Comparison of ENCODE assay signal across 7 mouse cellular contexts in the genomic region with DNA sequence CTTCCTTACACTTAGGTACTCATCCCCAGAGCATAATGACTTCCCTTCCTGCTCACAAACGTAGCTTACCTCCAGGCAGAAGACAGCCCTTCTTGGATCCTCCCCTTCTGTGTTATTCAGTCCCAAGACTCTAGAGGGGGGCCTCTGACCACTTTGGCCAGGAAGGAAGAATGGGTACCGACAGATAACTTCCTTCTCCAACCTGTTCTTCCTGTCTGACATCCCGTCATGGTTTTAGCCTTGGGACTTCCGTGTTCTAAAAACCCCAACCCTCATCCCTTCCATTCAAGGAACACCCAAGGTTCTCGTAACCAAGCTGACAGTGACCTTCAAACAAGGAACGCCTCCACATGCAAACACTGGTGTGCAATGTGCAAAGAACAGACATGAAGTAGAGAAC. TPM values are rescaled to one million over a fixed set of nuclear protein-coding genes. Genes with fewer than 3 reads are reported as not detected.
DNase-seq lines count a peak whose midpoint lies in the region; ATAC-seq and TF ChIP-seq lines count a peak whose summit lies in the region.

TSS of gene Nlrx1 (minus strand) at position 168 of the 400 bp plus-strand sequence.

- peaks cover 24% of the 10 kb centered on the region for H3K27me3 ChIP-seq in E14TG2a.4 (ENCODE audit: insufficient read depth, low read length)
- H3K27me3 ChIP-seq in forebrain, embryonic 12.5 days: peaks cover 4% of the 10 kb centered on the region; the same call in 1 of the 2 replicates
- H3K27me3 ChIP-seq in liver, embryonic 13.5 days: no peaks in the 10 kb centered on the region; the same call in 1 of the 2 replicates

- H3K4me1 ChIP-seq in E14TG2a.4 (replicated peaks; ENCODE audit: low read depth, low read length): peaks cover 27% of the 10 kb centered on the region
- H3K4me1 ChIP-seq in forebrain, embryonic 12.5 days: peaks cover 27% of the 10 kb centered on the region
- peaks cover 25% of the 10 kb centered on the region for H3K4me1 ChIP-seq in liver, embryonic 13.5 days (replicated peaks)

- peak within 1 kb of the TSS; percentile 68 for H3K4me2 ChIP-seq in forebrain, embryonic 12.5 days
- H3K4me2 ChIP-seq in liver, embryonic 13.5 days: peak within 1 kb of the TSS; percentile 95

- ATAC-seq in activated CD4-positive, CD25-positive, alpha-beta regulatory T cell, adult 4 months: peak; percentile 12
- no peak for ATAC-seq in forebrain, embryonic 12.5 days (ENCODE audit: low FRiP score)
- peak; percentile 67 for ATAC-seq in liver, embryonic 13.5 days (ENCODE audit: low read depth)
- ATAC-seq in neutrophil, adult 5-6 weeks (ENCODE audit: extremely low read depth, insufficient number of reproducible peaks, low FRiP score, poor library complexity, severe bottlenecking): peak; percentile 25; the same call in 1 of the 2 replicates

- H3K4me3 ChIP-seq in E14TG2a.4 (replicated peaks; ENCODE audit: low read length): peak within 1 kb of the TSS; percentile 82
- peak within 1 kb of the TSS; percentile 44 for H3K4me3 ChIP-seq in forebrain, embryonic 12.5 days (replicated peaks)
- peak within 1 kb of the TSS; percentile 70 for H3K4me3 ChIP-seq in liver, embryonic 13.5 days (replicated peaks)

- peak within 1 kb of the TSS; percentile 70 for H3K9ac ChIP-seq in forebrain, embryonic 12.5 days
- H3K9ac ChIP-seq in liver, embryonic 13.5 days: peak within 1 kb of the TSS; percentile 89

- peak within 1 kb of the TSS; percentile 66 for H3K27ac ChIP-seq in forebrain, embryonic 12.5 days
- H3K27ac ChIP-seq in liver, embryonic 13.5 days: peak within 1 kb of the TSS; percentile 88

- DNase-seq in heart, postnatal 36 days: no peak
- no peak for DNase-seq in liver, embryonic 13.5 days
- DNase-seq in right cerebral cortex, postnatal 36 days (ENCODE audit: low spot score in 2 of 2): no peak

- H3K9me3 ChIP-seq in E14TG2a.4 (ENCODE audit: low read length): 0 out of 2 replicates have a peak, but pooled peaks cover 4% of the 10 kb centered on the region
- H3K9me3 ChIP-seq in forebrain, embryonic 12.5 days: peaks cover 4% of the 10 kb centered on the region; the same call in 1 of the 2 replicates
- peaks cover 4% of the 10 kb centered on the region; the same call in 1 of the 2 replicates for H3K9me3 ChIP-seq in liver, embryonic 13.5 days (replicated peaks)

- intact Hi-C loops in heart, postnatal 36 days (cut with DNase I): loop anchor here (2.0 kb wide), 1 partner anchor 30 kb away; no protein-coding TSS in a partner anchor

- WGBS in forebrain, embryonic 12.5 days: 86% methylated on average over 6 of the region's 6 CpGs
- 17% methylated on average over 6 of the region's 6 CpGs for WGBS in liver, embryonic 13.5 days (ENCODE audit: insufficient replicate concordance)

- TF ChIP-seq CTCF in E14TG2a.4 (conservative IDR thresholded peaks at IDR 0.05; ENCODE audit: low read length): no peak

- H3K36me3 ChIP-seq in E14TG2a.4 (ENCODE audit: insufficient read depth, low read length): no peaks in the 10 kb centered on the region
- no peaks in the 10 kb centered on the region for H3K36me3 ChIP-seq in forebrain, embryonic 12.5 days (replicated peaks)
- peaks cover 4% of the 10 kb centered on the region for H3K36me3 ChIP-seq in liver, embryonic 13.5 days

RNA-seq across cellular contexts. Expression of gene Nlrx1, which starts in this region (rescaled TPM):
- 1 to 10 TPM; 2.8 to 6.0 TPM for polyA plus RNA-seq in activated CD4-positive, CD25-positive, alpha-beta regulatory T cell, adult 4 months (2017; shearing (Covaris generic))
- 4.6 and 5.2 TPM in 2 replicates for polyA plus RNA-seq in forebrain, embryonic 12.5 days (2016; fragmentation: Nextera tagmentation; extraction: Ambion mirVana)
- 10 to 100 TPM; 19.6 to 24.5 TPM for total RNA-seq in heart, postnatal 36 days (2021)
- 3.2 and 3.8 TPM in 2 replicates for polyA plus RNA-seq in liver, embryonic 13.5 days (2015; fragmentation: Nextera tagmentation; extraction: Ambion mirVana)
- 10.3 and 12.6 TPM in 2 replicates for total RNA-seq in neutrophil, adult 5-6 weeks (2017)
